Mouse (Mus musculus) MEL (cell line): ENCODE results near the gene Ubqln5. TPM values are rescaled to one million over a fixed set of nuclear protein-coding genes. Genes with fewer than 3 reads are reported as not detected.

Source experiments
- DNase-seq: peaks from one replicate; pipeline ENCODE4 v3.0.0; 2011; ENCODE audit warnings: low read depth, low spot score
- H3K27ac ChIP-seq: 2 replicates; pipeline ENCODE4 v1.5.1; 2012; ENCODE audit warnings: low read depth, mild to moderate bottlenecking, control low read depth, low read length, moderate library complexity; ENCODE audit not compliant: control insufficient read depth
- H3K27me3 ChIP-seq, 2 experiments: fragments of 150-350 bp in 1 of 2; sonication (generic) in 1 of 2; 2 replicates each; pipeline ENCODE4 v1.6.1; 2012; ENCODE audit warnings: low read length in 2 of 2, mild to moderate bottlenecking in 2 of 2, improper control_type of control experiment in 1 of 2, moderate library complexity in 1 of 2; ENCODE audit not compliant: insufficient read depth in 2 of 2, control insufficient read depth in 1 of 2
- H3K36me3 ChIP-seq, 2 experiments: 2 replicates each; pipeline ENCODE4 v1.6.1; 2012 to 2014; ENCODE audit warnings: low read length in 2 of 2, improper control_type of control experiment in 1 of 2, inconsistent platforms in 1 of 2, mild to moderate bottlenecking in 1 of 2; ENCODE audit not compliant: insufficient read depth in 2 of 2, control insufficient read depth in 1 of 2
- H3K4me1 ChIP-seq, 2 experiments: fragments of 150-350 bp in 1 of 2; sonication (generic) in 1 of 2; 2 replicates each; pipeline ENCODE4 v1.6.1; 2012; ENCODE audit warnings: low read length in 2 of 2, improper control_type of control experiment in 1 of 2, mild to moderate bottlenecking in 1 of 2; ENCODE audit not compliant: insufficient read depth in 2 of 2, control insufficient read depth in 1 of 2
- H3K4me3 ChIP-seq, 2 experiments: fragments of 150-350 bp in 1 of 2; sonication (generic) in 1 of 2; 2 replicates each; pipeline ENCODE4 v1.5.1; 2012; ENCODE audit warnings: low read depth in 2 of 2, low read length in 2 of 2, mild to moderate bottlenecking in 2 of 2, moderate library complexity in 2 of 2, control low read depth in 1 of 2, improper control_type of control experiment in 1 of 2; ENCODE audit not compliant: control insufficient read depth in 1 of 2, insufficient read depth in 1 of 2
- H3K79me2 ChIP-seq: 2 replicates; pipeline ENCODE4 v1.6.1; 2012; ENCODE audit warnings: mild to moderate bottlenecking, low read length, moderate library complexity; ENCODE audit not compliant: control insufficient read depth, poor library complexity, insufficient read depth
- H3K9ac ChIP-seq: 2 replicates; pipeline ENCODE4 v1.6.1; 2012; ENCODE audit warnings: low read depth, mild to moderate bottlenecking, control low read depth, low read length, moderate library complexity; ENCODE audit not compliant: control insufficient read depth, poor library complexity, severe bottlenecking
- H3K9me3 ChIP-seq: fragments of 150-350 bp; sonication (generic); replicated peaks from 2 replicates; pipeline ENCODE4 v1.6.1; 2012; ENCODE audit warnings: mild to moderate bottlenecking, low read length, improper control_type of control experiment, moderate library complexity; ENCODE audit not compliant: insufficient read depth
- CHD2 ChIP-seq: IDR thresholded peaks from 2 replicates; pipeline ENCODE4 v1.6.1; 2011; ENCODE audit warnings: low read length, improper control_type of control experiment
- ELF1 ChIP-seq: IDR thresholded peaks from 2 replicates; pipeline ENCODE4 v1.6.1; 2014; ENCODE audit warnings: low read depth, mild to moderate bottlenecking, inconsistent platforms, low read length, improper control_type of control experiment, moderate library complexity
- ETS1 ChIP-seq: IDR thresholded peaks from 2 replicates; pipeline ENCODE4 v1.6.1; 2012; ENCODE audit warnings: low read depth, mild to moderate bottlenecking, inconsistent platforms, low read length, improper control_type of control experiment, moderate library complexity
- JUND ChIP-seq: IDR thresholded peaks from 2 replicates; pipeline ENCODE4 v1.6.1; 2011; ENCODE audit warnings: low read depth, mild to moderate bottlenecking, improper control_type of control experiment, low read length
- KAT2A ChIP-seq: conservative IDR thresholded peaks from 2 replicates; pipeline ENCODE4 v1.6.1; 2012; ENCODE audit warnings: low read depth, low read length, improper control_type of control experiment, inconsistent platforms
- MAZ ChIP-seq: IDR thresholded peaks from 2 replicates; pipeline ENCODE4 v1.6.1; 2012; ENCODE audit warnings: low read depth, mild to moderate bottlenecking, inconsistent platforms, low read length, improper control_type of control experiment
- MYC ChIP-seq: IDR thresholded peaks from 2 replicates; pipeline ENCODE4 v1.6.1; 2011; ENCODE audit warnings: low read depth, mild to moderate bottlenecking, low read length, improper control_type of control experiment, moderate library complexity
- NRF1 ChIP-seq: IDR thresholded peaks from 2 replicates; pipeline ENCODE4 v1.6.1; 2014; ENCODE audit warnings: low read depth, mild to moderate bottlenecking, inconsistent platforms, low read length, improper control_type of control experiment, moderate library complexity; ENCODE audit not compliant: poor library complexity, insufficient read depth, severe bottlenecking
- POLR2AphosphoS5 ChIP-seq: IDR thresholded peaks from 2 replicates; pipeline ENCODE4 v1.6.1; 2012; ENCODE audit warnings: low read depth, borderline replicate concordance, mild to moderate bottlenecking, inconsistent platforms, low read length, moderate library complexity, mixed read lengths
- RCOR1 ChIP-seq: IDR thresholded peaks from 2 replicates; pipeline ENCODE4 v1.6.1; 2012; ENCODE audit warnings: low read depth, mild to moderate bottlenecking, inconsistent platforms, low read length, improper control_type of control experiment
- TAL1 ChIP-seq: IDR thresholded peaks from 2 replicates; pipeline ENCODE4 v1.6.1; 2012; ENCODE audit warnings: mild to moderate bottlenecking, inconsistent platforms, low read length, moderate library complexity, mixed read lengths
- TBP ChIP-seq: IDR thresholded peaks from 2 replicates; pipeline ENCODE4 v1.8.0; 2011; ENCODE audit warnings: low read depth, low read length, improper control_type of control experiment
- UBTF ChIP-seq: IDR thresholded peaks from 2 replicates; pipeline ENCODE4 v1.6.1; 2012; ENCODE audit warnings: low read depth, mild to moderate bottlenecking, inconsistent platforms, low read length, improper control_type of control experiment, moderate library complexity, borderline replicate concordance; ENCODE audit not compliant: insufficient read depth
- ZMIZ1 ChIP-seq: IDR thresholded peaks from 2 replicates; pipeline ENCODE4 v1.6.1; 2012; ENCODE audit warnings: low read depth, mild to moderate bottlenecking, inconsistent platforms, low read length, improper control_type of control experiment, moderate library complexity
- polyA plus RNA-seq, 2 experiments: library from polyadenylated mRNA; stranded (reverse) in 1 of 2; unstranded in 1 of 2; fragments of >175 nt in 1 of 2; fragments of >200 nt in 1 of 2; gene quantifications; 2 replicates each; pipeline versions ENCODE4 v1.2.1 to v1.2.4; 2012; ENCODE audit warnings: low replicate concordance in 2 of 2, low read depth in 1 of 2; ENCODE audit not compliant: insufficient read length in 2 of 2, insufficient read depth in 1 of 2, missing spikeins in 1 of 2
- total RNA-seq: library from RNA; depleted of rRNA; stranded (reverse); fragments of 300-350 nt; gene quantifications from 2 replicates; pipeline ENCODE4 v1.2.3, GENCODE M21; 2012

Gene Ubqln5
- total and polyA plus RNA-seq, 3 experiments = not detected

GRCm38 (mm10) chr7:104178422-104179054 is 48.9 kb upstream of the Ubqln5 start:
- no peak overlapping the region for H3K27ac ChIP-seq
- H3K9me3 ChIP-seq = no peaks in the 10 kb centered on the region
- no peaks in the 10 kb centered on the region for H3K79me2 ChIP-seq
- H3K9ac ChIP-seq = no peak overlapping the region
- no peaks in the 10 kb centered on the region; a peak in 1 of 4 replicates for H3K27me3 ChIP-seq
- H3K4me3 ChIP-seq = no peak overlapping the region
- no peaks in the 10 kb centered on the region for H3K36me3 ChIP-seq
- H3K4me1 ChIP-seq = no peaks in the 10 kb centered on the region
- TF ChIP-seq UBTF = no peak
- TF ChIP-seq KAT2A = no peak
- no peak for TF ChIP-seq ELF1
- no peak for TF ChIP-seq JUND
- TF ChIP-seq ZMIZ1 = no peak
- TF ChIP-seq CHD2 = no peak
- TF ChIP-seq ETS1 = no peak
- no peak for TF ChIP-seq TBP
- TF ChIP-seq POLR2AphosphoS5 = no peak
- TF ChIP-seq RCOR1 = no peak
- no peak for TF ChIP-seq NRF1
- no peak for TF ChIP-seq TAL1
- TF ChIP-seq MYC = no peak
- DNase-seq = no peak

GRCm38 (mm10) chr7:104175085-104175484 is 45.5 kb upstream of the Ubqln5 start:
- Histone ChIP-seq H3K36me3 (no peaks in the 10 kb centered on the region), H3K9me3 (no peaks in the 10 kb centered on the region), H3K9ac (no peak overlapping the region), H3K4me3 (no peak overlapping the region), H3K27me3 (no peaks in the 10 kb centered on the region; a peak in 1 of 4 replicates), H3K4me1 (no peaks in the 10 kb centered on the region), H3K27ac (no peak overlapping the region), H3K79me2 (no peaks in the 10 kb centered on the region)
- DNase-seq = no peak
- TF ChIP-seq ZMIZ1 (no peak), UBTF (no peak), CHD2 (no peak), ETS1 (no peak), MAZ (no peak)
